Mouse (Mus musculus): ENCODE data around the gene Klk14. TPM values are rescaled to one million over a fixed set of nuclear protein-coding genes. Genes with fewer than 3 reads are reported as not detected.
"Not testable (repeated sequence)": the region's sequence is repeated elsewhere in the genome, so short reads cannot be mapped to it uniquely, and the experiment has no call there.

The Klk14 gene
- polyA plus RNA-seq (2015; fragmentation: Nextera tagmentation; extraction: Ambion mirVana): not detected in 2 replicates

- H3K27me3 ChIP-seq: no peaks in the 10 kb centered on the region
- no peak within 1 kb of the TSS for H3K9ac ChIP-seq
- no peak within 1 kb of the TSS for H3K27ac ChIP-seq
- no peaks in the 10 kb centered on the region for H3K9me3 ChIP-seq (replicated peaks)
- ATAC-seq (ENCODE audit: low read depth): no peak
- H3K36me3 ChIP-seq: no peaks in the 10 kb centered on the region
- H3K4me1 ChIP-seq (replicated peaks): no peaks in the 10 kb centered on the region
- no peak within 1 kb of the TSS for H3K4me2 ChIP-seq
- no peak within 1 kb of the TSS for H3K4me3 ChIP-seq (replicated peaks)
- DNase-seq: no peak
These were observed at the start of gene Klk14 for GRCm38 (mm10) chr7:43690118-43690517. Gene Klk14, plus strand, starts transcription at chr7:43690418.

GRCm38 (mm10) chr7:43642587-43642986 is 47.6 kb upstream of the Klk14 start:
- Histone ChIP-seq H3K36me3 (no peaks in the 10 kb centered on the region), H3K4me3 (replicated peaks) (no peak overlapping the region), H3K4me1 (replicated peaks) (no peaks in the 10 kb centered on the region), H3K27ac (no peak overlapping the region), H3K9ac (no peak overlapping the region), H3K4me2 (no peak overlapping the region), H3K9me3 (replicated peaks) (no peaks in the 10 kb centered on the region), H3K27me3 (no peaks in the 10 kb centered on the region)
- ATAC-seq (ENCODE audit: low read depth): no peak
- WGBS (ENCODE audit: insufficient replicate concordance): 54% methylated on average over 5 of the region's 5 CpGs
- no peak for DNase-seq

- ATAC-seq (ENCODE audit: low read depth) (no peak), DNase-seq (no peak)
- H3K9ac ChIP-seq: no peak overlapping the region
- WGBS (ENCODE audit: insufficient replicate concordance): 53% methylated on average over 17 of the region's 17 CpGs
- no peak overlapping the region for H3K4me2 ChIP-seq
- no peak overlapping the region; the same call in 1 of the 2 replicates for H3K27ac ChIP-seq
- no peaks in the 10 kb centered on the region for H3K4me1 ChIP-seq (replicated peaks)
- H3K4me3 ChIP-seq (replicated peaks): no peak overlapping the region
- no peaks in the 10 kb centered on the region for H3K27me3 ChIP-seq
- H3K9me3 ChIP-seq (replicated peaks): no peaks in the 10 kb centered on the region
- no peaks in the 10 kb centered on the region for H3K36me3 ChIP-seq
These were observed 47.1 kb upstream of the Klk14 start for GRCm38 (mm10) chr7:43643046-43643652.

GRCm38 (mm10) chr7:43652683-43653082 is 37.5 kb upstream of the Klk14 start:
- DNase-seq (no peak), ATAC-seq (ENCODE audit: low read depth) (no peak)
- Histone ChIP-seq H3K27me3 (no peaks in the 10 kb centered on the region), H3K27ac (no peak overlapping the region), H3K9ac (no peak overlapping the region), H3K9me3 (replicated peaks) (no peaks in the 10 kb centered on the region; the same call in 1 of the 2 replicates), H3K4me3 (replicated peaks) (no peak overlapping the region), H3K4me2 (no peak overlapping the region), H3K36me3 (no peaks in the 10 kb centered on the region), H3K4me1 (replicated peaks) (no peaks in the 10 kb centered on the region)
- WGBS (ENCODE audit: insufficient replicate concordance): 72% methylated on average over 6 of the region's 6 CpGs

- WGBS (ENCODE audit: insufficient replicate concordance): 25% methylated on average over 3 of the region's 3 CpGs
- Histone ChIP-seq H3K4me1 (replicated peaks) (no peaks in the 10 kb centered on the region), H3K27me3 (no peaks in the 10 kb centered on the region), H3K27ac (no peak overlapping the region), H3K9ac (no peak overlapping the region), H3K36me3 (no peaks in the 10 kb centered on the region), H3K9me3 (replicated peaks) (no peaks in the 10 kb centered on the region; the same call in 1 of the 2 replicates), H3K4me3 (replicated peaks) (no peak overlapping the region), H3K4me2 (no peak overlapping the region)
- DNase-seq: no peak
- no peak for ATAC-seq (ENCODE audit: low read depth)
These were observed 35.7 kb upstream of the Klk14 start for GRCm38 (mm10) chr7:43654519-43654918.

GRCm38 (mm10) chr7:43656232-43656631 is 34.0 kb upstream of the Klk14 start:
- H3K36me3 ChIP-seq: no peaks in the 10 kb centered on the region
- 25% methylated on average over 6 of the region's 6 CpGs for WGBS (ENCODE audit: insufficient replicate concordance)
- no peak for DNase-seq
- H3K4me1 ChIP-seq (replicated peaks): no peaks in the 10 kb centered on the region
- H3K4me2 ChIP-seq: no peak overlapping the region
- H3K4me3 ChIP-seq (replicated peaks): no peak overlapping the region
- H3K27ac ChIP-seq: no peak overlapping the region
- no peak overlapping the region for H3K9ac ChIP-seq
- ATAC-seq (ENCODE audit: low read depth): no peak
- no peaks in the 10 kb centered on the region; the same call in 1 of the 2 replicates for H3K9me3 ChIP-seq (replicated peaks)
- no peaks in the 10 kb centered on the region for H3K27me3 ChIP-seq

- Histone ChIP-seq H3K9ac (no peak within 1 kb of the TSS), H3K4me2 (0 out of 2 replicates have a peak within 1 kb of the TSS, but pooled peaks have one; percentile 8), H3K9me3 (replicated peaks) (no peaks in the 10 kb centered on the region), H3K4me3 (replicated peaks) (no peak within 1 kb of the TSS), H3K27me3 (no peaks in the 10 kb centered on the region), H3K36me3 (no peaks in the 10 kb centered on the region), H3K27ac (no peak within 1 kb of the TSS), H3K4me1 (replicated peaks) (no peaks in the 10 kb centered on the region)
- no peak for ATAC-seq (ENCODE audit: low read depth)
- 32% methylated on average over 1 of the region's 1 CpGs for WGBS (ENCODE audit: insufficient replicate concordance)
- no peak for DNase-seq
These were observed 30.2 kb upstream of the Klk14 start, which contains the start of gene Siglece for GRCm38 (mm10) chr7:43660002-43660401. Gene Siglece, minus strand, starts transcription at chr7:43660161.

- ATAC-seq (ENCODE audit: low read depth): no peak
- WGBS (ENCODE audit: insufficient replicate concordance): 57% methylated on average over 1 of the region's 1 CpGs
- no peaks in the 10 kb centered on the region for H3K36me3 ChIP-seq
These were observed 27.4 kb upstream of the Klk14 start for GRCm38 (mm10) chr7:43662804-43663203.

GRCm38 (mm10) chr7:43667221-43667620 is 23.0 kb upstream of the Klk14 start:
- H3K27me3 ChIP-seq; H3K9me3 ChIP-seq (replicated peaks); H3K36me3 ChIP-seq; H3K4me3 ChIP-seq (replicated peaks); DNase-seq; H3K27ac ChIP-seq; H3K4me1 ChIP-seq (replicated peaks); H3K4me2 ChIP-seq; ATAC-seq (ENCODE audit: low read depth); H3K9ac ChIP-seq: not testable (repeated sequence)
- WGBS (ENCODE audit: insufficient replicate concordance): 69% methylated on average over 4 of the region's 4 CpGs

More at GRCm38 (mm10) chr7:43662804-43663203, 27.4 kb upstream of the Klk14 start:
- no peaks in the 10 kb centered on the region for H3K9me3 ChIP-seq (replicated peaks)
- H3K27me3 ChIP-seq: no peaks in the 10 kb centered on the region
- no peak overlapping the region for H3K27ac ChIP-seq
- H3K4me1 ChIP-seq (replicated peaks): no peaks in the 10 kb centered on the region
- H3K4me3 ChIP-seq (replicated peaks): no peak overlapping the region
- no peak overlapping the region for H3K9ac ChIP-seq
- no peak overlapping the region for H3K4me2 ChIP-seq
- no peak for DNase-seq

- H3K27ac ChIP-seq: no peak overlapping the region
- peaks cover 19% of the 10 kb centered on the region for H3K4me1 ChIP-seq (replicated peaks)
- no peaks in the 10 kb centered on the region for H3K27me3 ChIP-seq
- H3K4me3 ChIP-seq (replicated peaks): no peak overlapping the region
- WGBS (ENCODE audit: insufficient replicate concordance): 9% methylated on average over 3 of the region's 3 CpGs
- ATAC-seq (ENCODE audit: low read depth): no peak
- no peak overlapping the region for H3K9ac ChIP-seq
- no peak for DNase-seq
- no peaks in the 10 kb centered on the region for H3K9me3 ChIP-seq (replicated peaks)
- no peaks in the 10 kb centered on the region for H3K36me3 ChIP-seq
- H3K4me2 ChIP-seq: no peak overlapping the region
These were observed 21.6 kb upstream of the Klk14 start for GRCm38 (mm10) chr7:43668582-43668981.

GRCm38 (mm10) chr7:43671064-43671808 is 19.0 kb upstream of the Klk14 start:
- H3K9ac ChIP-seq: peak overlapping the region; percentile 73
- no peak overlapping the region; the same call in 1 of the 2 replicates for H3K27ac ChIP-seq
- H3K27me3 ChIP-seq: no peaks in the 10 kb centered on the region
- peaks cover 24% of the 10 kb centered on the region for H3K4me1 ChIP-seq (replicated peaks)
- H3K4me3 ChIP-seq (replicated peaks): peak overlapping the region; percentile 64
- peak; percentile 4; the same call in 1 of the 2 replicates for ATAC-seq (ENCODE audit: low read depth)
- H3K4me2 ChIP-seq: peak overlapping the region; percentile 80
- no peaks in the 10 kb centered on the region for H3K9me3 ChIP-seq (replicated peaks)
- no peak for DNase-seq
- WGBS (ENCODE audit: insufficient replicate concordance): 60% methylated on average over 11 of the region's 11 CpGs
- H3K36me3 ChIP-seq: peaks cover 22% of the 10 kb centered on the region

All from liver, embryonic 13.5 days (tissue).